Mouse (Mus musculus): ENCODE data around the gene Rin1. TPM values are rescaled to one million over a fixed set of nuclear protein-coding genes. Genes with fewer than 3 reads are reported as not detected.

The Rin1 gene
- polyA plus RNA-seq, 1 experiment from 2014 or later = 2.1 TPM

GRCm38 (mm10) chr19:5048138-5049056 lies 1.9 kb upstream of the Rin1 start:
- Histone ChIP-seq H3K9me3 (no peaks in the 10 kb centered on the region), H3K27me3 (peaks cover 39% of the 10 kb centered on the region), H3K27ac (no peak overlapping the region), H3K4me2 (replicated peaks) (no peak overlapping the region), H3K9ac (replicated peaks) (no peak overlapping the region; the same call in 1 of the 2 replicates), H3K36me3 (peaks cover 48% of the 10 kb centered on the region), H3K4me1 (replicated peaks) (peaks cover 25% of the 10 kb centered on the region), H3K4me3 (replicated peaks) (no peak overlapping the region)
- no peak for ATAC-seq
- WGBS = 85% methylated on average over 14 of the region's 14 CpGs

GRCm38 (mm10) chr19:5049325-5049724 lies 956 bp upstream of the Rin1 start:
- 46% methylated on average over 6 of the region's 6 CpGs for WGBS
- peaks cover 43% of the 10 kb centered on the region for H3K36me3 ChIP-seq
- peaks cover 47% of the 10 kb centered on the region for H3K27me3 ChIP-seq
- H3K4me3 ChIP-seq (replicated peaks) = no peak overlapping the region
- no peak overlapping the region for H3K27ac ChIP-seq
- peak overlapping the region; percentile 39; the same call in 1 of the 2 replicates for H3K9ac ChIP-seq (replicated peaks)
- no peaks in the 10 kb centered on the region for H3K9me3 ChIP-seq
- ATAC-seq = no peak
- peaks cover 25% of the 10 kb centered on the region for H3K4me1 ChIP-seq (replicated peaks)
- H3K4me2 ChIP-seq (replicated peaks) = no peak overlapping the region

- WGBS = 7% methylated on average over 17 of the region's 17 CpGs
- Histone ChIP-seq H3K4me3 (replicated peaks) (no peak overlapping the region), H3K9ac (replicated peaks) (peak overlapping the region; percentile 33; the same call in 1 of the 2 replicates), H3K4me1 (replicated peaks) (peaks cover 25% of the 10 kb centered on the region), H3K9me3 (no peaks in the 10 kb centered on the region), H3K27me3 (peaks cover 61% of the 10 kb centered on the region), H3K27ac (no peak overlapping the region), H3K4me2 (replicated peaks) (no peak overlapping the region; the same call in 1 of the 2 replicates), H3K36me3 (peaks cover 39% of the 10 kb centered on the region)
- no peak for ATAC-seq
Measured at GRCm38 (mm10) chr19:5051031-5051430, 750 bp downstream of the Rin1 start.

GRCm38 (mm10) chr19:5051515-5051914 lies 1.2 kb downstream of the Rin1 start:
- ATAC-seq = no peak
- H3K27ac ChIP-seq = no peak overlapping the region
- H3K4me3 ChIP-seq (replicated peaks) = no peak overlapping the region
- peaks cover 30% of the 10 kb centered on the region for H3K4me1 ChIP-seq (replicated peaks)
- no peak overlapping the region; the same call in 1 of the 2 replicates for H3K4me2 ChIP-seq (replicated peaks)
- no peaks in the 10 kb centered on the region for H3K9me3 ChIP-seq
- H3K36me3 ChIP-seq = peaks cover 35% of the 10 kb centered on the region
- 49% methylated on average over 3 of the region's 3 CpGs for WGBS
- H3K27me3 ChIP-seq = peaks cover 61% of the 10 kb centered on the region
- 0 out of 2 replicates have a peak overlapping the region, but pooled peaks have one; percentile 33 for H3K9ac ChIP-seq (replicated peaks)

GRCm38 (mm10) chr19:5052166-5052822 lies 2.0 kb downstream of the Rin1 start:
- Histone ChIP-seq H3K36me3 (peaks cover 27% of the 10 kb centered on the region), H3K4me1 (replicated peaks) (peaks cover 30% of the 10 kb centered on the region), H3K4me2 (replicated peaks) (no peak overlapping the region), H3K4me3 (replicated peaks) (no peak overlapping the region), H3K27me3 (peaks cover 61% of the 10 kb centered on the region), H3K27ac (no peak overlapping the region), H3K9ac (replicated peaks) (no peak overlapping the region), H3K9me3 (no peaks in the 10 kb centered on the region)
- 33% methylated on average over 25 of the region's 25 CpGs for WGBS
- ATAC-seq = no peak

- H3K36me3 ChIP-seq = peaks cover 21% of the 10 kb centered on the region
- ATAC-seq = no peak
- H3K27ac ChIP-seq = no peak overlapping the region
- H3K4me3 ChIP-seq (replicated peaks) = no peak overlapping the region
- H3K27me3 ChIP-seq = peaks cover 61% of the 10 kb centered on the region
- no peaks in the 10 kb centered on the region for H3K9me3 ChIP-seq
- H3K9ac ChIP-seq (replicated peaks) = no peak overlapping the region
- peaks cover 30% of the 10 kb centered on the region for H3K4me1 ChIP-seq (replicated peaks)
- WGBS = 55% methylated on average over 17 of the region's 17 CpGs
- no peak overlapping the region for H3K4me2 ChIP-seq (replicated peaks)
Measured at GRCm38 (mm10) chr19:5052853-5053252, 2.6 kb downstream of the Rin1 start.

- Histone ChIP-seq H3K4me1 (replicated peaks) (peaks cover 35% of the 10 kb centered on the region), H3K4me2 (replicated peaks) (no peak overlapping the region), H3K9ac (replicated peaks) (no peak overlapping the region), H3K9me3 (no peaks in the 10 kb centered on the region), H3K36me3 (peaks cover 11% of the 10 kb centered on the region), H3K27ac (no peak overlapping the region), H3K27me3 (peaks cover 61% of the 10 kb centered on the region), H3K4me3 (replicated peaks) (no peak overlapping the region)
- no peak for ATAC-seq
- WGBS = 19% methylated on average over 9 of the region's 9 CpGs
Measured at GRCm38 (mm10) chr19:5053909-5054308, 3.6 kb downstream of the Rin1 start.

GRCm38 (mm10) chr19:5056251-5056650 lies 6.0 kb downstream of the Rin1 start:
- H3K4me2 ChIP-seq (replicated peaks) = no peak overlapping the region
- peaks cover 48% of the 10 kb centered on the region for H3K27me3 ChIP-seq
- peak; percentile 52 for ATAC-seq
- H3K4me1 ChIP-seq (replicated peaks) = peaks cover 30% of the 10 kb centered on the region
- no peak overlapping the region; the same call in 1 of the 2 replicates for H3K9ac ChIP-seq (replicated peaks)
- no peaks in the 10 kb centered on the region for H3K36me3 ChIP-seq
- no peak overlapping the region for H3K4me3 ChIP-seq (replicated peaks)
- H3K9me3 ChIP-seq = no peaks in the 10 kb centered on the region
- H3K27ac ChIP-seq = no peak overlapping the region
- 6% methylated on average over 6 of the region's 6 CpGs for WGBS

GRCm38 (mm10) chr19:5057876-5058775 lies 7.8 kb downstream of the Rin1 start:
- Histone ChIP-seq H3K4me2 (replicated peaks) (no peak overlapping the region), H3K4me1 (replicated peaks) (peaks cover 28% of the 10 kb centered on the region), H3K27ac (no peak overlapping the region), H3K36me3 (no peaks in the 10 kb centered on the region), H3K9ac (replicated peaks) (no peak overlapping the region), H3K27me3 (peaks cover 30% of the 10 kb centered on the region), H3K9me3 (no peaks in the 10 kb centered on the region), H3K4me3 (replicated peaks) (no peak overlapping the region)
- no peak for ATAC-seq
- WGBS = 28% methylated on average over 16 of the region's 16 CpGs

- Histone ChIP-seq H3K27ac (no peak overlapping the region), H3K36me3 (no peaks in the 10 kb centered on the region), H3K4me1 (replicated peaks) (peaks cover 28% of the 10 kb centered on the region), H3K9ac (replicated peaks) (peak overlapping the region; percentile 33; the same call in 1 of the 2 replicates), H3K9me3 (no peaks in the 10 kb centered on the region), H3K4me3 (replicated peaks) (no peak overlapping the region), H3K4me2 (replicated peaks) (no peak overlapping the region), H3K27me3 (peaks cover 20% of the 10 kb centered on the region)
- ATAC-seq = peak; percentile 41; the same call in 1 of the 2 replicates
- 10% methylated on average over 10 of the region's 10 CpGs for WGBS
Measured at GRCm38 (mm10) chr19:5058801-5059771, 8.8 kb downstream of the Rin1 start.

Data from midbrain, embryonic 13.5 days (tissue).